Mouse (Mus musculus) stomach, embryonic 16.5 days (tissue): ENCODE data around the gene Marveld2. TPM values are rescaled to one million over a fixed set of nuclear protein-coding genes. Genes with fewer than 3 reads are reported as not detected.

Experiments used
- ATAC-seq: fragments of 200-750 bp; cut with Nextera tagmentation; 2 replicates; pipeline ENCODE4 v1.8.0; 2017; ENCODE audit warnings: moderate number of reproducible peaks, moderate TSS enrichment; ENCODE audit not compliant: insufficient read depth, low FRiP score
- H3K27ac ChIP-seq: fragments of 300-500 bp; sonication (generic); 2 replicates; pipeline ENCODE4 v1.5.1; 2014; ENCODE audit warnings: low read length
- H3K27me3 ChIP-seq: fragments of 300-500 bp; sonication (generic); 2 replicates; pipeline ENCODE4 v1.6.1; 2014; ENCODE audit warnings: low read length, control low read depth, mixed read lengths; ENCODE audit not compliant: control insufficient read depth, insufficient read depth
- H3K36me3 ChIP-seq: fragments of 300-500 bp; sonication (generic); 2 replicates; pipeline ENCODE4 v1.6.1; 2014; ENCODE audit warnings: low read length; ENCODE audit not compliant: control insufficient read depth, insufficient read depth
- H3K4me1 ChIP-seq: fragments of 300-500 bp; sonication (generic); 2 replicates; pipeline ENCODE4 v1.6.1; 2014; ENCODE audit warnings: low read length, control low read depth, mixed read lengths; ENCODE audit not compliant: control insufficient read depth, insufficient read depth
- H3K4me2 ChIP-seq: fragments of 300-500 bp; sonication (generic); 2 replicates; pipeline ENCODE4 v1.6.1; 2014; ENCODE audit warnings: low read depth, low read length, mixed read lengths
- H3K4me3 ChIP-seq: fragments of 300-500 bp; sonication (generic); replicated peaks from 2 replicates; pipeline ENCODE4 v1.5.1; 2014; ENCODE audit warnings: mild to moderate bottlenecking, low read length
- H3K9ac ChIP-seq: fragments of 300-500 bp; sonication (generic); 2 replicates; pipeline ENCODE4 v1.6.1; 2014; ENCODE audit warnings: low read length
- H3K9me3 ChIP-seq: fragments of 300-500 bp; sonication (generic); replicated peaks from 2 replicates; pipeline ENCODE4 v1.6.1; 2016; ENCODE audit warnings: low read length, control low read depth; ENCODE audit not compliant: control insufficient read depth
- WGBS: fragments of 180-500 bp; shearing (Covaris S2); extraction: QIAGEN DNeasy Blood & Tissue Kit; methylation state at CpG from one replicate; pipeline ENCODE4 v1.1.7; 2014; 5-methylcytosine and 5-hydroxymethylcytosine counted together
- polyA plus RNA-seq: library from polyadenylated mRNA; unstranded; fragments of >200 nt; fragmentation: Nextera tagmentation; extraction: Ambion mirVana; gene quantifications from 2 replicates; pipeline ENCODE4 v1.2.1, GENCODE M21; 2015

The Marveld2 gene
- polyA plus RNA-seq, 1 experiment from 2014 or later = 19.0 TPM

DNA sequence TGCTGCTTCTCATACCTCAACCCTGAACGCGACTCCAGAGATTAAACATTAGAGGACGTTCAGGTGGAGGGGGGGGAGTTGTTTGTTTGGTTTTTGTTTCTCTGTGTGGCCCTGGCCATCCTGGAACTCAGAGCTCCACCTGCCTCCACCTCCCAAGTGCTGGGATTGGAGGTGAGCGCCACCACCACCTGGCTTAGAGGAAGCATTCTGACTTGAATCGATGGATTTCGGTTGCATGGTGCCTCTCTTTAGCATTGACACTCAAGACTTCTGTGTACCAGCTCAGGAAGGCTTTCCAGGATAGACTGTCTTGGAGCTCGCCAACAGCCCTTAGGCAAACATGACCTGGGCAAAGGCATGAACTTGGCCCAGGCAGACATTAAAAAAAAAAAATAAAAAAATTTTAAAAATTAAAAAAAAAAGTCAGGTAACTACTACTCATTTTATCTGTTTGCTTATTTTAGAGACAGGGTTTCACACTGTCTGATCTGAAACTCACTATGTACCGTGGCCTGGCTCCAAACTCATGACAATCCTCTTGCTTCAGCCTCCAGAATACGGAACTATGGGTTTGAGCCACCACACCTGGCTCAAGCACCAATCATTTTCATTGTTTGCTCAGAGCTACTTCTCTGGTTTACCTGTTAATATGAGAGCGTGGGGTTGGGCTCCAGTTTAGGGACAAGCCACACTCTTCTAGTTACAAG, 13.6 kb downstream of the Marveld2 start:
- peaks cover 5% of the 10 kb centered on the region for H3K9me3 ChIP-seq
- no peak overlapping the region for H3K4me3 ChIP-seq
- H3K36me3 ChIP-seq = no peaks in the 10 kb centered on the region
- 79% methylated on average over 10 of the region's 10 CpGs for WGBS
- no peak overlapping the region for H3K27ac ChIP-seq
- no peak overlapping the region for H3K9ac ChIP-seq
- no peaks in the 10 kb centered on the region for H3K4me1 ChIP-seq
- no peaks in the 10 kb centered on the region for H3K27me3 ChIP-seq
- H3K4me2 ChIP-seq = no peak overlapping the region
- no peak for ATAC-seq

- Histone ChIP-seq H3K27ac (no peak overlapping the region), H3K4me2 (0 out of 2 replicates have a peak overlapping the region, but pooled peaks have one; percentile 12), H3K9ac (no peak overlapping the region), H3K9me3 (no peaks in the 10 kb centered on the region), H3K36me3 (no peaks in the 10 kb centered on the region), H3K4me3 (no peak overlapping the region), H3K27me3 (no peaks in the 10 kb centered on the region), H3K4me1 (no peaks in the 10 kb centered on the region)
- WGBS = 57% methylated on average over 5 of the region's 5 CpGs
- ATAC-seq = peak; percentile 68; the same call in 1 of the 2 replicates
These were observed 14.4 kb downstream of the Marveld2 start for GRCm38 (mm10) chr13:100602239-100602902.

GRCm38 (mm10) chr13:100601034-100601433, 15.7 kb downstream of the Marveld2 start:
- no peak overlapping the region for H3K4me2 ChIP-seq
- no peaks in the 10 kb centered on the region for H3K36me3 ChIP-seq
- peak overlapping the region; percentile 54; the same call in 1 of the 2 replicates for H3K27ac ChIP-seq
- no peak overlapping the region for H3K9ac ChIP-seq
- ATAC-seq = no peak
- no peaks in the 10 kb centered on the region for H3K27me3 ChIP-seq
- no peaks in the 10 kb centered on the region for H3K4me1 ChIP-seq
- H3K4me3 ChIP-seq = no peak overlapping the region
- 58% methylated on average over 8 of the region's 8 CpGs for WGBS
- H3K9me3 ChIP-seq = no peaks in the 10 kb centered on the region

DNA sequence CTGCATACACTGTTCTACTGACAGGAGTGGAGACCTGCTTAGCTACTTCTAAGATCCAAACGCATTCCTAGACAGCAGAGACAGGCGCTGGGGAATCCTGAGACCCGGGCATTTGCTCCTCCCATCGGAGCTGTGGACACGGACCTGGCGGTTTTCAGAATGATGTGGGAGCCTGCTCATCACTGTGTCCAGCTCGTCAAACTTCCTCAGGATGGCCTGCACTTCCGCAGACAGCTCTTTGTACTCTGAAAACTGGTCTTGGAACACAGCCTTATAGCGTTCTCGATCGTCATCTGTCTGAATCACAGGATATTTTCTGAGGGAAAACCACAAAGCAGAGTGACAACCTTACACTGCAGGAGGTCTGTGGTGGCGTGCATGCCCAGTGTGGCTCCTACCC, 16.5 kb downstream of the Marveld2 start:
- 75% methylated on average over 12 of the region's 12 CpGs for WGBS
- Histone ChIP-seq H3K27me3 (no peaks in the 10 kb centered on the region), H3K9me3 (no peaks in the 10 kb centered on the region), H3K27ac (no peak overlapping the region; the same call in 1 of the 2 replicates), H3K36me3 (no peaks in the 10 kb centered on the region), H3K9ac (no peak overlapping the region), H3K4me2 (no peak overlapping the region), H3K4me3 (no peak overlapping the region), H3K4me1 (no peaks in the 10 kb centered on the region)
- no peak for ATAC-seq

GRCm38 (mm10) chr13:100597284-100597683, 19.5 kb downstream of the Marveld2 start:
- no peak overlapping the region for H3K9ac ChIP-seq
- no peak overlapping the region for H3K4me2 ChIP-seq
- H3K4me1 ChIP-seq = no peaks in the 10 kb centered on the region
- no peaks in the 10 kb centered on the region for H3K27me3 ChIP-seq
- no peak for ATAC-seq
- H3K9me3 ChIP-seq = no peaks in the 10 kb centered on the region
- H3K27ac ChIP-seq = no peak overlapping the region
- no peaks in the 10 kb centered on the region for H3K36me3 ChIP-seq
- WGBS = 81% methylated on average over 9 of the region's 9 CpGs
- no peak overlapping the region for H3K4me3 ChIP-seq

- no peak overlapping the region for H3K9ac ChIP-seq
- H3K27me3 ChIP-seq = no peaks in the 10 kb centered on the region
- WGBS = 80% methylated on average over 3 of the region's 3 CpGs
- no peaks in the 10 kb centered on the region for H3K9me3 ChIP-seq
- no peak overlapping the region for H3K4me2 ChIP-seq
- no peak overlapping the region for H3K4me3 ChIP-seq
- no peak for ATAC-seq
- H3K4me1 ChIP-seq = no peaks in the 10 kb centered on the region
- H3K36me3 ChIP-seq = no peaks in the 10 kb centered on the region
- H3K27ac ChIP-seq = no peak overlapping the region
These were observed 21.3 kb downstream of the Marveld2 start for GRCm38 (mm10) chr13:100595552-100595885.

- Histone ChIP-seq H3K4me2 (no peak overlapping the region), H3K9me3 (no peaks in the 10 kb centered on the region), H3K4me3 (no peak overlapping the region), H3K4me1 (no peaks in the 10 kb centered on the region), H3K36me3 (no peaks in the 10 kb centered on the region), H3K27me3 (no peaks in the 10 kb centered on the region), H3K27ac (no peak overlapping the region), H3K9ac (no peak overlapping the region)
- ATAC-seq = no peak
- whole genome bisulfite sequencing = 65% methylated on average over 5 of the region's 5 CpGs
These were observed 21.8 kb downstream of the Marveld2 start for GRCm38 (mm10) chr13:100594838-100595551.

DNA sequence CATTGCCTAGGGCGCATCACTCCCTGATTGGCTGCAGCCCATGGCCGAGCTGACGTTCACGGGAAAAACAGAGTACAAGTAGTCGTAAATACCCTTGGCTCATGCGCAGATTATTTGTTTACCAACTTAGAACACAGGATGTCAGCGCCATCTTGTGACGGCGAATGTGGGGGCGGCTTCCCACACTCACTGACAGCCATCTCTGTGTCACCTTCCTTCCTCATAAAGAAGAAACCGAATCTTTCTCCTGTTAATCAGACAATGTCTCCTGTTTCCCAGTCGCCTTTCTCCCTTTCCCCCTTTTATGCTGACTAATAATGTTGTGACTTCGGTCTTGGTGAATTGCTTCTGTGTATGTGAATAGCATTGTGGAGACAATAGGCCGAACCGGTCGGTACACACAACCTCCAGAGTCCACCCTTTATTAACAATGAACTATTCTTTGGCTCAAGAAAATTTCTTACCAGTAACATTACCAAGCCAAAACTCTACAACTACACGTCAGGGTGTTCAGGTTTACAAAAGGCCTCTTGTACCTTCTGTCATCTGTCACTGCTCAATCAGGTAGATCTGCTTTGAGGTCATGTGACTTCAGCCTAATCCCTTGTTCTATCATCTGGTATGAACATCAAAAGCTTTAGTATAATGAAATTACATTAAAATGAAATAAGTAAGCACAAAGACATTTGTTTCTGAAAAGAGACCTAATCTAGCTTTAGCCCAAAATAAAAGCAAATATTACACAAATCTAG, 22.6 kb downstream of the Marveld2 start:
- Histone ChIP-seq H3K9ac (no peak overlapping the region), H3K4me1 (no peaks in the 10 kb centered on the region), H3K27ac (peak overlapping the region; percentile 66; the same call in 1 of the 2 replicates), H3K9me3 (no peaks in the 10 kb centered on the region), H3K4me3 (peak overlapping the region; percentile 5), H3K36me3 (no peaks in the 10 kb centered on the region), H3K27me3 (no peaks in the 10 kb centered on the region), H3K4me2 (peak overlapping the region; percentile 37)
- no peak for ATAC-seq
- 64% methylated on average over 11 of the region's 17 CpGs for WGBS
